Mouse (Mus musculus): ENCODE measurements around the gene Trpc7. TPM values are rescaled to one million over a fixed set of nuclear protein-coding genes. Genes with fewer than 3 reads are reported as not detected.

Trpc7 gene
- total and polyA plus RNA-seq, 2 experiments, result not detected

GRCm38 (mm10) chr13:56864567-56864966, 31.2 kb downstream of the Trpc7 start:
- no peak for TF ChIP-seq CTCF (IDR thresholded peaks at IDR 0.05; ENCODE audit: low read depth, low read length)
- no peak for TF ChIP-seq POLR2A (IDR thresholded peaks at IDR 0.05; ENCODE audit: extremely low read depth, insufficient read depth, low read length)
- WGBS, result 78% methylated on average over 6 of the region's 6 CpGs
- H3K36me3 ChIP-seq (ENCODE audit: control insufficient read depth, insufficient read depth, low read length), result no peaks in the 10 kb centered on the region

GRCm38 (mm10) chr13:56862011-56862410, 33.8 kb downstream of the Trpc7 start:
- Histone ChIP-seq H3K36me3 (ENCODE audit: control insufficient read depth, insufficient read depth, low read length) (no peaks in the 10 kb centered on the region), H3K4me3 (ENCODE audit: insufficient read depth, low read depth, low read length) (no peak overlapping the region), H3K9ac (ENCODE audit: low read depth, low read length) (no peak overlapping the region), H3K79me2 (ENCODE audit: control insufficient read depth, insufficient read depth, low read length) (no peaks in the 10 kb centered on the region), H3K27me3 (ENCODE audit: control insufficient read depth, insufficient read depth, low read length) (no peaks in the 10 kb centered on the region), H3K27ac (replicated peaks; ENCODE audit: insufficient read depth, low read depth, low read length) (no peak overlapping the region), H3K4me1 (ENCODE audit: control insufficient read depth, insufficient read depth, low read length) (no peaks in the 10 kb centered on the region)
- no peak for TF ChIP-seq CTCF (IDR thresholded peaks at IDR 0.05; ENCODE audit: low read depth, low read length)
- no peak for TF ChIP-seq POLR2A (IDR thresholded peaks at IDR 0.05; ENCODE audit: extremely low read depth, insufficient read depth, low read length)
- DNase-seq (ENCODE audit: extremely low read depth, low read depth, low spot score), result no peak
- 59% methylated on average over 6 of the region's 6 CpGs for WGBS

More at GRCm38 (mm10) chr13:56864567-56864966, 31.2 kb downstream of the Trpc7 start:
- Histone ChIP-seq H3K27ac (replicated peaks; ENCODE audit: insufficient read depth, low read depth, low read length) (no peak overlapping the region), H3K4me1 (ENCODE audit: control insufficient read depth, insufficient read depth, low read length) (no peaks in the 10 kb centered on the region), H3K79me2 (ENCODE audit: control insufficient read depth, insufficient read depth, low read length) (no peaks in the 10 kb centered on the region), H3K9ac (ENCODE audit: low read depth, low read length) (no peak overlapping the region), H3K27me3 (ENCODE audit: control insufficient read depth, insufficient read depth, low read length) (no peaks in the 10 kb centered on the region), H3K4me3 (ENCODE audit: insufficient read depth, low read depth, low read length) (no peak overlapping the region)
- DNase-seq (ENCODE audit: extremely low read depth, low read depth, low spot score), result no peak

- H3K79me2 ChIP-seq (ENCODE audit: control insufficient read depth, insufficient read depth, low read length), result no peaks in the 10 kb centered on the region
Measured at GRCm38 (mm10) chr13:56854506-56854905, 41.3 kb downstream of the Trpc7 start.

GRCm38 (mm10) chr13:56853436-56853835, 42.4 kb downstream of the Trpc7 start:
- Histone ChIP-seq H3K9ac (ENCODE audit: low read depth, low read length) (no peak overlapping the region), H3K4me1 (ENCODE audit: control insufficient read depth, insufficient read depth, low read length) (no peaks in the 10 kb centered on the region), H3K79me2 (ENCODE audit: control insufficient read depth, insufficient read depth, low read length) (no peaks in the 10 kb centered on the region), H3K27me3 (ENCODE audit: control insufficient read depth, insufficient read depth, low read length) (no peaks in the 10 kb centered on the region), H3K36me3 (ENCODE audit: control insufficient read depth, insufficient read depth, low read length) (no peaks in the 10 kb centered on the region), H3K4me3 (ENCODE audit: insufficient read depth, low read depth, low read length) (no peak overlapping the region), H3K27ac (replicated peaks; ENCODE audit: insufficient read depth, low read depth, low read length) (no peak overlapping the region)
- no peak for DNase-seq (ENCODE audit: extremely low read depth, low read depth, low spot score)
- 70% methylated on average over 5 of the region's 5 CpGs for WGBS
- TF ChIP-seq POLR2A (IDR thresholded peaks at IDR 0.05; ENCODE audit: extremely low read depth, insufficient read depth, low read length) (no peak), CTCF (IDR thresholded peaks at IDR 0.05; ENCODE audit: low read depth, low read length) (no peak)

More at GRCm38 (mm10) chr13:56854506-56854905, 41.3 kb downstream of the Trpc7 start:
- Histone ChIP-seq H3K4me1 (ENCODE audit: control insufficient read depth, insufficient read depth, low read length) (no peaks in the 10 kb centered on the region), H3K27me3 (ENCODE audit: control insufficient read depth, insufficient read depth, low read length) (no peaks in the 10 kb centered on the region), H3K4me3 (ENCODE audit: insufficient read depth, low read depth, low read length) (no peak overlapping the region), H3K27ac (replicated peaks; ENCODE audit: insufficient read depth, low read depth, low read length) (no peak overlapping the region), H3K36me3 (ENCODE audit: control insufficient read depth, insufficient read depth, low read length) (no peaks in the 10 kb centered on the region), H3K9ac (ENCODE audit: low read depth, low read length) (no peak overlapping the region)
- TF ChIP-seq CTCF (IDR thresholded peaks at IDR 0.05; ENCODE audit: low read depth, low read length), result no peak
- no peak for TF ChIP-seq POLR2A (IDR thresholded peaks at IDR 0.05; ENCODE audit: extremely low read depth, insufficient read depth, low read length)
- 69% methylated on average over 8 of the region's 8 CpGs for WGBS
- no peak for DNase-seq (ENCODE audit: extremely low read depth, low read depth, low spot score)

- 78% methylated on average over 3 of the region's 3 CpGs for WGBS
- H3K9ac ChIP-seq (ENCODE audit: low read depth, low read length), result no peak overlapping the region
- no peak overlapping the region for H3K27ac ChIP-seq (replicated peaks; ENCODE audit: insufficient read depth, low read depth, low read length)
Measured at GRCm38 (mm10) chr13:56845866-56846265, 49.9 kb downstream of the Trpc7 start.

GRCm38 (mm10) chr13:56815471-56815870, 80.3 kb downstream of the Trpc7 start:
- Histone ChIP-seq H3K27ac (replicated peaks; ENCODE audit: insufficient read depth, low read depth, low read length) (no peak overlapping the region), H3K4me3 (ENCODE audit: insufficient read depth, low read depth, low read length) (no peak overlapping the region), H3K27me3 (ENCODE audit: control insufficient read depth, insufficient read depth, low read length) (peaks cover 2% of the 10 kb centered on the region; the same call in 1 of the 2 replicates), H3K36me3 (ENCODE audit: control insufficient read depth, insufficient read depth, low read length) (no peaks in the 10 kb centered on the region), H3K79me2 (ENCODE audit: control insufficient read depth, insufficient read depth, low read length) (no peaks in the 10 kb centered on the region), H3K9ac (ENCODE audit: low read depth, low read length) (no peak overlapping the region), H3K4me1 (ENCODE audit: control insufficient read depth, insufficient read depth, low read length) (no peaks in the 10 kb centered on the region)
- no peak for TF ChIP-seq POLR2A (IDR thresholded peaks at IDR 0.05; ENCODE audit: extremely low read depth, insufficient read depth, low read length)
- TF ChIP-seq CTCF (IDR thresholded peaks at IDR 0.05; ENCODE audit: low read depth, low read length), result no peak
- WGBS, result 82% methylated on average over 12 of the region's 12 CpGs
- DNase-seq (ENCODE audit: extremely low read depth, low read depth, low spot score), result no peak

More at GRCm38 (mm10) chr13:56845866-56846265, 49.9 kb downstream of the Trpc7 start:
- no peak for DNase-seq (ENCODE audit: extremely low read depth, low read depth, low spot score)
- Histone ChIP-seq H3K4me3 (ENCODE audit: insufficient read depth, low read depth, low read length) (no peak overlapping the region), H3K36me3 (ENCODE audit: control insufficient read depth, insufficient read depth, low read length) (no peaks in the 10 kb centered on the region), H3K79me2 (ENCODE audit: control insufficient read depth, insufficient read depth, low read length) (no peaks in the 10 kb centered on the region), H3K27me3 (ENCODE audit: control insufficient read depth, insufficient read depth, low read length) (no peaks in the 10 kb centered on the region), H3K4me1 (ENCODE audit: control insufficient read depth, insufficient read depth, low read length) (no peaks in the 10 kb centered on the region)
- TF ChIP-seq CTCF (IDR thresholded peaks at IDR 0.05; ENCODE audit: low read depth, low read length) (no peak), POLR2A (IDR thresholded peaks at IDR 0.05; ENCODE audit: extremely low read depth, insufficient read depth, low read length) (no peak)

Measured in liver, adult 2 months (tissue).